Mouse (Mus musculus) Muller cell, postnatal 12 days (primary cell): ENCODE results near the gene Tmem209.

ENCODE experiments used
- DNase-seq: peaks from one replicate; pipeline ENCODE4 v3.0.0-alpha.2; 2015; ENCODE audit errors: inconsistent ontology term

Tmem209 gene

GRCm38 (mm10) chr6:30509265-30510239 is at the start of gene Tmem209, which contains the start of gene Ssmem1:
Gene Tmem209, minus strand, starts transcription at chr6:30509783.
Gene Ssmem1, plus strand, starts transcription at chr6:30509849.
- peak; percentile 98 for DNase-seq

- DNase-seq, result peak; percentile 53
Measured at GRCm38 (mm10) chr6:30556080-30556479, 46.5 kb upstream of the Tmem209 start.

- no peak for DNase-seq
Measured at GRCm38 (mm10) chr6:30554621-30555170, 45.1 kb upstream of the Tmem209 start.

GRCm38 (mm10) chr6:30554092-30554491 is 44.5 kb upstream of the Tmem209 start:
- DNase-seq, result no peak

- DNase-seq, result no peak
Measured at GRCm38 (mm10) chr6:30553381-30554010, 43.9 kb upstream of the Tmem209 start.

GRCm38 (mm10) chr6:30552628-30553027 is 43.0 kb upstream of the Tmem209 start:
- no peak for DNase-seq

GRCm38 (mm10) chr6:30551644-30552580 is 42.3 kb upstream of the Tmem209 start:
- no peak for DNase-seq

GRCm38 (mm10) chr6:30551193-30551515 is 41.6 kb upstream of the Tmem209 start:
- no peak for DNase-seq

GRCm38 (mm10) chr6:30550496-30551192 is 41.1 kb upstream of the Tmem209 start:
- DNase-seq, result no peak

- DNase-seq, result peak; percentile 26
Measured at GRCm38 (mm10) chr6:30549231-30549761, 39.7 kb upstream of the Tmem209 start.

- DNase-seq, result peak; percentile 70
Measured at GRCm38 (mm10) chr6:30547656-30548306, 38.2 kb upstream of the Tmem209 start.

- no peak for DNase-seq
Measured at GRCm38 (mm10) chr6:30547274-30547645, 37.7 kb upstream of the Tmem209 start.

- peak; percentile 43 for DNase-seq
Measured at GRCm38 (mm10) chr6:30546571-30547273, 37.1 kb upstream of the Tmem209 start.

GRCm38 (mm10) chr6:30545689-30546088 is 36.1 kb upstream of the Tmem209 start:
- DNase-seq, result no peak

- no peak for DNase-seq
Measured at GRCm38 (mm10) chr6:30543851-30544250, 34.3 kb upstream of the Tmem209 start.

- no peak for DNase-seq
Measured at GRCm38 (mm10) chr6:30543077-30543476, 33.5 kb upstream of the Tmem209 start.

GRCm38 (mm10) chr6:30542277-30542676 is 32.7 kb upstream of the Tmem209 start:
- DNase-seq, result no peak

GRCm38 (mm10) chr6:30541009-30541799 is 31.6 kb upstream of the Tmem209 start, which contains the start of gene Cpa2:
Gene Cpa2, plus strand, starts transcription at chr6:30541582.
- DNase-seq, result no peak

- DNase-seq, result no peak
Measured at GRCm38 (mm10) chr6:30538800-30539199, 29.2 kb upstream of the Tmem209 start.
